Mouse (Mus musculus): Measurements from ENCODE around the gene Dnajc25. TPM values are rescaled to one million over a fixed set of nuclear protein-coding genes. Genes with fewer than 3 reads are reported as not detected.

The Dnajc25 gene
- polyA plus RNA-seq, 1 experiment, result 2.4 TPM

GRCm38 (mm10) chr4:59051081-59051480, 56.2 kb downstream of the Dnajc25 start:
- 100% methylated on average over 1 of the region's 1 CpGs for WGBS
- DNase-seq (ENCODE audit: low read depth, low spot score), result no peak

- WGBS, result 85% methylated on average over 3 of the region's 3 CpGs
- DNase-seq (ENCODE audit: low read depth, low spot score), result no peak
Observed at GRCm38 (mm10) chr4:59057929-59058328, 63.1 kb downstream of the Dnajc25 start.

GRCm38 (mm10) chr4:59062526-59062925, 67.7 kb downstream of the Dnajc25 start:
- DNase-seq (ENCODE audit: low read depth, low spot score), result no peak
- 81% methylated on average over 12 of the region's 12 CpGs for WGBS

- 60% methylated on average over 3 of the region's 3 CpGs for WGBS
- no peak for DNase-seq (ENCODE audit: low read depth, low spot score)
Observed at GRCm38 (mm10) chr4:59069276-59069675, 74.4 kb downstream of the Dnajc25 start.

Other genes with a start within 250 kb of the Dnajc25 start
- gene Olfr267, start 207.3 kb upstream of the Dnajc25 start, polyA plus RNA-seq (2012; rRNA removed), result 0.11 TPM in 1 of 2 replicates, not detected in the other
- gene Ecpas, start 82.3 kb upstream of the Dnajc25 start, polyA plus RNA-seq (2012; rRNA removed), result 6.2 and 15.2 TPM in 2 replicates
- 0.02 TPM in 1 of 2 replicates, not detected in the other for gene Zkscan16, start 51.4 kb upstream of the Dnajc25 start, polyA plus RNA-seq (2012; rRNA removed)
- gene Ptgr1, start 7.9 kb upstream of the Dnajc25 start, polyA plus RNA-seq (2012; rRNA removed), result 10.5 and 22.4 TPM in 2 replicates
- gene Gm20503, start 8.1 kb downstream of the Dnajc25 start, polyA plus RNA-seq (2012; rRNA removed), result not detected in 2 replicates
- gene Gng10, start 40.0 kb downstream of the Dnajc25 start, polyA plus RNA-seq (2012; rRNA removed), result 13.0 and 15.0 TPM in 2 replicates
- gene AI481877, start 143.9 kb downstream of the Dnajc25 start, polyA plus RNA-seq (2012; rRNA removed), result 0.04 TPM in 1 of 2 replicates, not detected in the other
- gene Ugcg, start 194.2 kb downstream of the Dnajc25 start, polyA plus RNA-seq (2012; rRNA removed), result 31.0 and 47.8 TPM in 2 replicates

Data from large intestine, adult 2 months (tissue).